Mouse (Mus musculus): ENCODE measurements around the gene Sned1.
"Not testable (repeated sequence)": the region's sequence is repeated elsewhere in the genome, so short reads cannot be mapped to it uniquely, and the experiment has no call there.

Gene Sned1

GRCm38 (mm10) chr1:93235576-93236544 lies at the start of gene Sned1:
TSS of gene Sned1 (plus strand) at chr1:93235841.
- in situ Hi-C loops (cut with MboI, MseI), result no loop called here

GRCm38 (mm10) chr1:93190726-93191305 lies 44.8 kb upstream of the Sned1 start:
- in situ Hi-C loops (cut with MboI, MseI), result no loop called here

- in situ Hi-C loops (cut with MboI, MseI), result no loop called here
Measured at GRCm38 (mm10) chr1:93194961-93195360, 40.7 kb upstream of the Sned1 start.

- in situ Hi-C loops (cut with MboI, MseI), result not testable (repeated sequence)
Measured at GRCm38 (mm10) chr1:93197454-93197853, 38.2 kb upstream of the Sned1 start.

- in situ Hi-C loops (cut with MboI, MseI), result no loop called here
Measured at GRCm38 (mm10) chr1:93197916-93198315, 37.7 kb upstream of the Sned1 start.

GRCm38 (mm10) chr1:93206277-93206970 lies 29.2 kb upstream of the Sned1 start:
- in situ Hi-C loops (cut with MboI, MseI), result no loop called here

GRCm38 (mm10) chr1:93207536-93208064 lies 28.0 kb upstream of the Sned1 start:
- in situ Hi-C loops (cut with MboI, MseI), result no loop called here

- in situ Hi-C loops (cut with MboI, MseI), result no loop called here
Measured at GRCm38 (mm10) chr1:93210213-93210641, 25.4 kb upstream of the Sned1 start.

GRCm38 (mm10) chr1:93211019-93211418 lies 24.6 kb upstream of the Sned1 start:
- in situ Hi-C loops (cut with MboI, MseI), result no loop called here

- in situ Hi-C loops (cut with MboI, MseI), result no loop called here
Measured at GRCm38 (mm10) chr1:93211549-93212220, 24.0 kb upstream of the Sned1 start.

- in situ Hi-C loops (cut with MboI, MseI), result no loop called here
Measured at GRCm38 (mm10) chr1:93212441-93212840, 23.2 kb upstream of the Sned1 start.

GRCm38 (mm10) chr1:93214612-93215011 lies 21.0 kb upstream of the Sned1 start:
- in situ Hi-C loops (cut with MboI, MseI), result no loop called here

GRCm38 (mm10) chr1:93216839-93217497 lies 18.7 kb upstream of the Sned1 start:
- in situ Hi-C loops (cut with MboI, MseI), result no loop called here

GRCm38 (mm10) chr1:93217530-93217929 lies 18.1 kb upstream of the Sned1 start:
- in situ Hi-C loops (cut with MboI, MseI), result no loop called here

- in situ Hi-C loops (cut with MboI, MseI), result no loop called here
Measured at GRCm38 (mm10) chr1:93220776-93221175, 14.9 kb upstream of the Sned1 start.

GRCm38 (mm10) chr1:93223972-93224371 lies 11.7 kb upstream of the Sned1 start:
- in situ Hi-C loops (cut with MboI, MseI), result no loop called here

GRCm38 (mm10) chr1:93225226-93225625 lies 10.4 kb upstream of the Sned1 start:
- in situ Hi-C loops (cut with MboI, MseI), result no loop called here

- in situ Hi-C loops (cut with MboI, MseI), result no loop called here
Measured at GRCm38 (mm10) chr1:93225731-93226520, 9.7 kb upstream of the Sned1 start.

- in situ Hi-C loops (cut with MboI, MseI), result no loop called here
Measured at GRCm38 (mm10) chr1:93227303-93227975, 8.2 kb upstream of the Sned1 start.

Measured in T-helper 17 cell (primary cell).